Mouse (Mus musculus) adrenal gland, postnatal 0 days (tissue): ENCODE results near the gene Adarb1. TPM values are rescaled to one million over a fixed set of nuclear protein-coding genes. Genes with fewer than 3 reads are reported as not detected.

Experiments
- polyA plus RNA-seq: library from polyadenylated mRNA; unstranded; fragments of >200 nt; fragmentation: Nextera tagmentation; extraction: Ambion mirVana; gene quantifications from 2 replicates; pipeline ENCODE4 v1.2.1, GENCODE M21; 2015

Gene Adarb1
- 5.9 and 6.1 TPM in 2 replicates for polyA plus RNA-seq

GRCm38 (mm10) chr10:77418138-77418537 is at the start of gene Adarb1:
Gene Adarb1, minus strand, starts transcription at chr10:77418270.

DNA sequence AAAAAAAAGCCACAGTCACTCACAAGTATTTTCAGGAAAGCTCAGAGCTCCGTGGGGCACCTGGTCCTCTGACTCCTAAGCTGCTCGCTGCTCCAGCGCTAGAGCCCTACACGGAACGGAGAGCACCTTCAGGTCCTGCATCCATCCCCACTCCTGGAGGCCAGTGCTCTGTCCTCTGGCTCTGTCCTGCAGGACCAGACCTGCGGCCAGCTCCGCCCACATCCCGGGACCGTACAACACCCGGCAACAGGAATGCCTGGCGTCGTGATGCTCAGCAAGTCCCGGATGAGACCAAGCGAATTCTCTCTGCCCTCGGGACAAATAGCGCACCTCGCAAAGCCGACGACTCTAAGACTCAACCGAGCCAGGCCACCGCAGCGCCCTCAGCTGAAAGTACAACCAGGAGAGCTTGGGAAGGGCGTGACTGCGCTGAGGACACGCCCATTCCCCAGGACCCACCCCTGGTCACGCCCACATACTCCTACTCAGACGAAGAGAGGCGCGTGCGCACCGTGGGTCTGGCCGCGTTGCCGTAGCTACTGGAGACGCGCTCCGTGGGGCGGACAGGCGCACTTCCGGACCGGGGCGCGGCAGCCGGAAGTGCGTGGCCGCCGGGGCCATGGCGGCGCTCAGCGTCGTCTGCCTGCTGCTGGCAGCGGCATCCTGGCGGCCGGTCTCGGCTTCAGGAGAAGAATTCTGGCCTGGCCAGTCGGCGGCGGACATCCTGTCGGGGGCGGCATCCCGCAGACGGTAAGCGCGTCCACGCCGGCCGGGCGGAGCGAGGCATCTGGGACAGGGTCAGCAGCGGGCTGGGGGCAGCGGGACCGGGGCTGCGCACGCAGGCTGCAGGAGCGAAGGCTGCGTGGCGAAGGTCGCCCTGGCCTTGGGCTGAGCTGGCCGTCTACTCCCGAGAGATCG is 159.1 kb downstream of the Adarb1 start, which contains the start of gene Pofut2:
Pofut2 (plus strand) TSS at position 515 of the 918 bp plus-strand sequence.

Other genes with a start within 250 kb of the Adarb1 start
- gene Pofut2, start 159.1 kb downstream of the Adarb1 start, polyA plus RNA-seq = 69.7 and 84.8 TPM in 2 replicates
- 27.9 and 33.9 TPM in 2 replicates for gene Fam207a, start 97.5 kb upstream of the Adarb1 start, polyA plus RNA-seq
- gene Itgb2, start 112.0 kb upstream of the Adarb1 start, polyA plus RNA-seq = 3.9 and 4.6 TPM in 2 replicates
- gene Pttg1ip, start 163.4 kb upstream of the Adarb1 start, polyA plus RNA-seq = 155 and 186 TPM in 2 replicates
- 224 and 242 TPM in 2 replicates for gene Sumo3, start 187.8 kb upstream of the Adarb1 start, polyA plus RNA-seq
- 14.8 and 15.0 TPM in 2 replicates for gene Gm49325, start 187.9 kb upstream of the Adarb1 start, polyA plus RNA-seq
- gene Ube2g2, start 204.0 kb upstream of the Adarb1 start, polyA plus RNA-seq = 46.7 and 55.5 TPM in 2 replicates